Mouse (Mus musculus) left cerebral cortex, postnatal 4 days (tissue): ENCODE data around the gene Rtn3. TPM values are rescaled to one million over a fixed set of nuclear protein-coding genes. Genes with fewer than 3 reads are reported as not detected.

ENCODE experiments used
- DNase-seq: peaks from one replicate; pipeline ENCODE4 v3.0.0-alpha.2; 2022
- intact Hi-C: fragments of 180-260 bp; cut with DNase I; formaldehyde crosslinking; loops from one replicate; pipeline ENCODE4 v1.15.1; 2025
- microRNA-seq: library from miRNA; unstranded; fragments of <30 nt; microRNA quantifications from one replicate; pipeline ENCODE4 v1.2.0, GENCODE M21; 2022
- total RNA-seq, 2 experiments: library from RNA; stranded (reverse); gene quantifications; 2 replicates each; pipeline ENCODE4 v1.2.3; 2021

The Rtn3 gene
- total RNA-seq, 2 experiments from 2014 or later = 589 to 625 TPM

GRCm38 (mm10) chr19:7386042-7386441 lies 97.0 kb downstream of the Rtn3 start:
- intact Hi-C loops = no loop called here
- no peak for DNase-seq

- peak; percentile 99 for DNase-seq
- intact Hi-C loops = loop anchor here (5.0 kb wide), 1 partner anchor 34 kb away; the partner anchor contains the start of gene 2700081O15Rik
Observed at GRCm38 (mm10) chr19:7382903-7383865, 99.9 kb downstream of the Rtn3 start, which contains the start of gene Spindoc. Spindoc (minus strand) TSS chr19:7382994.

- intact Hi-C loops = loop anchor here (5.0 kb wide), 1 partner anchor 35 kb away; the partner anchor contains the start of gene 2700081O15Rik
Observed at GRCm38 (mm10) chr19:7382248-7382902, 100.7 kb downstream of the Rtn3 start.

DNA sequence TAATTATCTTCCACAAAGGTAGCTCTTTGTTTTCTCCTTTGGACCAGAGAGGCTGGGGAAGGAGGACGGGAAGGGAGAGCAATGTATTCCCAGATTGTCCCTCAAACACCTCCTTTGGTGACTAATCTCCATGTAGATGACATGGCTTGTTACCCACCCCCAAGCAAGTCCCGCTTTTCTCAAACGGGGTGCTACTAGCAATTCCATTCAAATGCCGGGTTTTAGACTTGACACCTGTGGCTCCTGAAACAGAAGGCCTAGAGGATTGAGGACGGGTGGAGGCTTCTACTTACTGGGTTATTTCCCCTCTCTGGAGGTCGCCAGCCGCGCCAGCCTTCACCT lies 101.2 kb downstream of the Rtn3 start:
- DNase-seq = no peak
- intact Hi-C loops = loop anchor here (5.0 kb wide), 1 partner anchor 35 kb away; the partner anchor contains the start of gene 2700081O15Rik

More at GRCm38 (mm10) chr19:7382248-7382902, 100.7 kb downstream of the Rtn3 start:
- peak; percentile 79 for DNase-seq

- intact Hi-C loops = no loop called here
- no peak for DNase-seq
Observed at GRCm38 (mm10) chr19:7377639-7378038, 105.4 kb downstream of the Rtn3 start.

Small RNA genes lying within 50 kb of the gene (microRNA-seq; reads per million reads assigned to microRNA genes)
- 2.4 reads per million for gene Mir6991

Other genes with a start within 250 kb of the Rtn3 start
- 10 to 100 TPM; 45.6 to 49.9 TPM for gene Naa40, start 242.1 kb downstream of the Rtn3 start, total RNA-seq
- gene Rcor2, start 216.0 kb downstream of the Rtn3 start, total RNA-seq = 10 to 100 TPM; 29.7 to 30.4 TPM
- 100 to 1,000 TPM in 1 of 2 experiments, 10 to 100 TPM in 1; 91.2 to 108 TPM for gene Mark2, start 141.4 kb downstream of the Rtn3 start, total RNA-seq
- 10 to 100 TPM; 38.9 to 43.9 TPM for gene Spindoc, start 100.3 kb downstream of the Rtn3 start, total RNA-seq
- gene 2700081O15Rik, start 65.7 kb downstream of the Rtn3 start, total RNA-seq = 100 to 1,000 TPM; 145 to 166 TPM
- 10 to 100 TPM; 23.6 to 24.6 TPM for gene Atl3, start 10.8 kb upstream of the Rtn3 start, total RNA-seq
- gene Pla2g16, start 74.2 kb upstream of the Rtn3 start, total RNA-seq = 1 to 10 TPM; 5.5 to 5.6 TPM
- gene Lgals12, start 123.9 kb upstream of the Rtn3 start, total RNA-seq = under 1 TPM; 0.38 to 0.64 TPM
- not detected for gene Hrasls5, start 129.3 kb upstream of the Rtn3 start, total RNA-seq
- not detected for gene Slc22a19, start 228.0 kb upstream of the Rtn3 start, total RNA-seq